In the genomic region with DNA sequence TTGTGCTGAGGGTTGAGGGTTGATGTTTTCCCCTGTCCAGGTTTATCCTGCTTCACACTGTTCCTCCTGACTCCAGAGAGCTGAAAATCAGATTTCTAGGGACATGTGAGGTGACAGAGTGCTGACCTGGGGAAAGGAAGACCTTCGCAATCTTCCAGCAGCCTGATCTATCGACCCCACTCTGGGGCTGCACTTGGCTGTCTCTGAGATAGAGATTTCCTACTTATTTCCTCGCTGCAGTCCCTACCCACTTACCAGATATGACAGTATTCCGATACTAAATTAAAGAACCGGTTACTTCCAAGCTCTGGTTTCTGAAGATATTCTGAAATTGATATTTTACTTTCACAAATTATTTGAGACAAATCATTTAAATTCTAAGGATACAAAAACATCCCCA, we compare ENCODE assay signal across 26 mouse cellular contexts.
DNase-seq lines count a peak whose midpoint lies in the region; ATAC-seq and TF ChIP-seq lines count a peak whose summit lies in the region.
"Had no signal": no experiment of that assay in that cellular context is flagged by ENCODE, and none has a peak within 500 bp of the region (broad histone marks: within the 10 kb centered on the region; RNA-seq: fewer than 3 reads in every experiment).

No protein-coding gene starts in this region.

- WGBS in forebrain, embryonic 13.5 days = 70% methylated on average over 5 of the region's 5 CpGs
- 95% methylated on average over 5 of the region's 5 CpGs for WGBS in forebrain, embryonic 11.5 days
- 86% methylated on average over 5 of the region's 5 CpGs for WGBS in midbrain, embryonic 14.5 days
- 89% methylated on average over 5 of the region's 5 CpGs for WGBS in midbrain, embryonic 11.5 days
- WGBS in forebrain, postnatal 0 days = 59% methylated on average over 5 of the region's 5 CpGs
- 78% methylated on average over 5 of the region's 5 CpGs for WGBS in midbrain, postnatal 0 days

- peak overlapping the region; percentile 76 for H3K27ac ChIP-seq in forebrain, embryonic 13.5 days
- H3K27ac ChIP-seq in forebrain, embryonic 11.5 days (ENCODE audit: low read depth, low read length) = no peak overlapping the region
- H3K27ac ChIP-seq in midbrain, embryonic 14.5 days (replicated peaks; ENCODE audit: low read depth, low read length) = peak overlapping the region; percentile 66
- H3K27ac ChIP-seq in midbrain, embryonic 11.5 days (ENCODE audit: low read depth, low read length) = no peak overlapping the region
- H3K27ac ChIP-seq in forebrain, postnatal 0 days (ENCODE audit: low read depth, low read length) = peak overlapping the region; percentile 57; the same call in 1 of the 2 replicates
- 0 out of 2 replicates have a peak overlapping the region, but pooled peaks have one; percentile 43 for H3K27ac ChIP-seq in midbrain, postnatal 0 days (ENCODE audit: low read depth, low read length)
- H3K27ac ChIP-seq: embryonic facial prominence, embryonic 10.5 days; embryonic facial prominence, embryonic 15.5 days; kidney, embryonic 15.5 days; liver, embryonic 15.5 days; stomach, postnatal 0 days had no signal

- H3K4me1 ChIP-seq in forebrain, embryonic 13.5 days = peaks cover 8% of the 10 kb centered on the region; the same call in 1 of the 2 replicates
- no peaks in the 10 kb centered on the region for H3K4me1 ChIP-seq in forebrain, embryonic 11.5 days (replicated peaks; ENCODE audit: control insufficient read depth, insufficient read depth, low read length)
- H3K4me1 ChIP-seq in midbrain, embryonic 14.5 days (ENCODE audit: control insufficient read depth, insufficient read depth, low read length) = no peaks in the 10 kb centered on the region
- H3K4me1 ChIP-seq in midbrain, embryonic 11.5 days (ENCODE audit: control insufficient read depth, insufficient read depth, low read length) = no peaks in the 10 kb centered on the region
- 0 out of 2 replicates have a peak, but pooled peaks cover 7% of the 10 kb centered on the region for H3K4me1 ChIP-seq in forebrain, postnatal 0 days (ENCODE audit: insufficient read depth)
- no peaks in the 10 kb centered on the region for H3K4me1 ChIP-seq in midbrain, postnatal 0 days (ENCODE audit: insufficient read depth, low read length)
- H3K4me1 ChIP-seq: embryonic facial prominence, embryonic 10.5 days; embryonic facial prominence, embryonic 15.5 days; heart, embryonic 12.5 days; kidney, embryonic 15.5 days; liver, embryonic 15.5 days had no signal

- no peaks in the 10 kb centered on the region for H3K36me3 ChIP-seq in forebrain, embryonic 13.5 days (ENCODE audit: poor library complexity, severe bottlenecking)
- H3K36me3 ChIP-seq in forebrain, embryonic 11.5 days (ENCODE audit: control insufficient read depth, insufficient read depth, low read length) = no peaks in the 10 kb centered on the region
- H3K36me3 ChIP-seq in midbrain, embryonic 14.5 days (ENCODE audit: control insufficient read depth, insufficient read depth, low read length) = no peaks in the 10 kb centered on the region
- H3K36me3 ChIP-seq in midbrain, embryonic 11.5 days (ENCODE audit: control insufficient read depth, insufficient read depth, low read length) = no peaks in the 10 kb centered on the region
- no peaks in the 10 kb centered on the region for H3K36me3 ChIP-seq in forebrain, postnatal 0 days (ENCODE audit: insufficient read depth)
- H3K36me3 ChIP-seq in midbrain, postnatal 0 days (ENCODE audit: insufficient read depth, low read length) = no peaks in the 10 kb centered on the region
- H3K36me3 ChIP-seq: embryonic facial prominence, embryonic 10.5 days; embryonic facial prominence, embryonic 15.5 days; G1E; heart, embryonic 12.5 days; kidney, embryonic 15.5 days; liver, embryonic 15.5 days had no signal

- H3K27me3 ChIP-seq in forebrain, embryonic 13.5 days = no peaks in the 10 kb centered on the region
- no peaks in the 10 kb centered on the region for H3K27me3 ChIP-seq in forebrain, embryonic 11.5 days (ENCODE audit: control insufficient read depth, insufficient read depth, low read length)
- no peaks in the 10 kb centered on the region for H3K27me3 ChIP-seq in midbrain, embryonic 14.5 days (ENCODE audit: control insufficient read depth, insufficient read depth, low read length)
- no peaks in the 10 kb centered on the region for H3K27me3 ChIP-seq in midbrain, embryonic 11.5 days (ENCODE audit: control insufficient read depth, insufficient read depth, low read length)
- no peaks in the 10 kb centered on the region for H3K27me3 ChIP-seq in forebrain, postnatal 0 days (ENCODE audit: insufficient read depth, low read length)
- no peaks in the 10 kb centered on the region for H3K27me3 ChIP-seq in midbrain, postnatal 0 days (ENCODE audit: insufficient read depth, low read length)
- H3K27me3 ChIP-seq: embryonic facial prominence, embryonic 15.5 days; heart, embryonic 12.5 days; kidney, embryonic 15.5 days; liver, embryonic 15.5 days had no signal

- ATAC-seq in forebrain, embryonic 13.5 days = peak; percentile 80
- no peak for ATAC-seq in forebrain, embryonic 11.5 days (replicated peaks; ENCODE audit: low FRiP score)
- peak; percentile 20; the same call in 1 of the 2 replicates for ATAC-seq in midbrain, embryonic 14.5 days (ENCODE audit: low FRiP score, low TSS enrichment)
- ATAC-seq in midbrain, embryonic 11.5 days (ENCODE audit: low FRiP score) = no peak
- ATAC-seq in forebrain, postnatal 0 days = peak; percentile 55; the same call in 1 of the 2 replicates
- no peak for ATAC-seq in midbrain, postnatal 0 days (ENCODE audit: low FRiP score)

- no peak overlapping the region for H3K4me2 ChIP-seq in forebrain, embryonic 13.5 days
- H3K4me2 ChIP-seq in forebrain, embryonic 11.5 days (ENCODE audit: low read depth, low read length, severe bottlenecking) = no peak overlapping the region
- H3K4me2 ChIP-seq in midbrain, embryonic 14.5 days (ENCODE audit: low read length) = no peak overlapping the region
- no peak overlapping the region for H3K4me2 ChIP-seq in midbrain, embryonic 11.5 days
- H3K4me2 ChIP-seq in forebrain, postnatal 0 days (ENCODE audit: low read depth) = no peak overlapping the region
- H3K4me2 ChIP-seq in midbrain, postnatal 0 days (ENCODE audit: low read depth, low read length, poor library complexity, severe bottlenecking) = no peak overlapping the region
- H3K4me2 ChIP-seq: embryonic facial prominence, embryonic 15.5 days; heart, embryonic 12.5 days; kidney, embryonic 15.5 days; liver, embryonic 15.5 days; lung, embryonic 14.5 days had no signal

- H3K4me3 ChIP-seq in forebrain, embryonic 13.5 days = no peak overlapping the region
- H3K4me3 ChIP-seq in forebrain, embryonic 11.5 days (ENCODE audit: low read depth, low read length) = no peak overlapping the region
- no peak overlapping the region for H3K4me3 ChIP-seq in midbrain, embryonic 14.5 days (replicated peaks; ENCODE audit: low read depth, low read length)
- H3K4me3 ChIP-seq in midbrain, embryonic 11.5 days (ENCODE audit: low read depth, low read length) = no peak overlapping the region
- no peak overlapping the region for H3K4me3 ChIP-seq in forebrain, postnatal 0 days (ENCODE audit: low read depth, low read length)
- no peak overlapping the region for H3K4me3 ChIP-seq in midbrain, postnatal 0 days (ENCODE audit: low read depth, low read length)
- H3K4me3 ChIP-seq: embryonic facial prominence, embryonic 10.5 days; embryonic facial prominence, embryonic 15.5 days; heart, embryonic 12.5 days; kidney, embryonic 15.5 days; liver, embryonic 15.5 days had no signal

- TF ChIP-seq CTCF in forebrain, postnatal 0 days (IDR thresholded peaks at IDR 0.05; ENCODE audit: low read depth) = no peak
- TF ChIP-seq CTCF in midbrain, postnatal 0 days (IDR thresholded peaks at IDR 0.05) = no peak

- H3K9ac ChIP-seq in forebrain, embryonic 13.5 days = no peak overlapping the region
- H3K9ac ChIP-seq in forebrain, embryonic 11.5 days (ENCODE audit: low read length) = no peak overlapping the region
- no peak overlapping the region for H3K9ac ChIP-seq in midbrain, embryonic 14.5 days (replicated peaks; ENCODE audit: low read length)
- H3K9ac ChIP-seq in midbrain, embryonic 11.5 days (ENCODE audit: low read length) = no peak overlapping the region
- no peak overlapping the region for H3K9ac ChIP-seq in forebrain, postnatal 0 days
- no peak overlapping the region for H3K9ac ChIP-seq in midbrain, postnatal 0 days (replicated peaks; ENCODE audit: low read length, poor library complexity, severe bottlenecking)
- H3K9ac ChIP-seq: embryonic facial prominence, embryonic 15.5 days; heart, embryonic 12.5 days; kidney, embryonic 15.5 days; liver, embryonic 15.5 days; lung, embryonic 14.5 days had no signal

- DNase-seq in forebrain, embryonic 11.5 days (ENCODE audit: low spot score) = no peak
- DNase-seq in midbrain, embryonic 14.5 days = peak; percentile 20
- no peak for DNase-seq in midbrain, embryonic 11.5 days (ENCODE audit: low spot score, missing footprints)
- DNase-seq in forebrain, postnatal 0 days = peak; percentile 25
- no peak for DNase-seq in midbrain, postnatal 0 days (ENCODE audit: low spot score)
- no peak for DNase-seq in right cerebral cortex, postnatal 25 days
- DNase-seq: adrenal gland, adult 8-10 months; cerebellum, adult 8-10 months; gastrocnemius, postnatal 36 days; heart, adult 18-20 months; heart, postnatal 4 days; kidney, adult 18-20 months; kidney, postnatal 25 days; liver; lung, embryonic 14.5 days; right cerebral cortex, adult 18-20 months; thymus, adult 18-20 months; thymus, postnatal 25 days had no signal

- no peaks in the 10 kb centered on the region for H3K9me3 ChIP-seq in forebrain, embryonic 13.5 days (replicated peaks)
- H3K9me3 ChIP-seq in forebrain, embryonic 11.5 days (ENCODE audit: control insufficient read depth, low read length) = no peaks in the 10 kb centered on the region
- H3K9me3 ChIP-seq in midbrain, embryonic 14.5 days (ENCODE audit: control insufficient read depth, low read length) = no peaks in the 10 kb centered on the region
- H3K9me3 ChIP-seq in midbrain, embryonic 11.5 days (ENCODE audit: control insufficient read depth, low read length) = no peaks in the 10 kb centered on the region
- H3K9me3 ChIP-seq in forebrain, postnatal 0 days (ENCODE audit: low read length) = no peaks in the 10 kb centered on the region
- no peaks in the 10 kb centered on the region for H3K9me3 ChIP-seq in midbrain, postnatal 0 days (ENCODE audit: low read length)
- H3K9me3 ChIP-seq: embryonic facial prominence, embryonic 10.5 days; embryonic facial prominence, embryonic 15.5 days; G1E; heart, embryonic 12.5 days; kidney, embryonic 15.5 days; liver, embryonic 15.5 days had no signal

Comparison
In these comparisons a context has a peak if more than half of its experiments do, and no peak if none do; other contexts are left out.
1. ATAC-seq: peak in forebrain, embryonic 13.5 days (single experiment), midbrain, embryonic 14.5 days (single experiment) and forebrain, postnatal 0 days (single experiment); none in forebrain, embryonic 11.5 days (single experiment), midbrain, embryonic 11.5 days (single experiment) and midbrain, postnatal 0 days (single experiment).
2. H3K27ac ChIP-seq: peak in forebrain, embryonic 13.5 days (single experiment), midbrain, embryonic 14.5 days (single experiment), forebrain, postnatal 0 days (single experiment) and midbrain, postnatal 0 days (single experiment); none in forebrain, embryonic 11.5 days (single experiment) and midbrain, embryonic 11.5 days (single experiment).
3. DNase-seq: peak in midbrain, embryonic 14.5 days (single experiment) and forebrain, postnatal 0 days (single experiment); none in forebrain, embryonic 11.5 days (single experiment), midbrain, embryonic 11.5 days (single experiment), midbrain, postnatal 0 days (single experiment) and right cerebral cortex, postnatal 25 days (single experiment).